ENCODE assay signal across 18 mouse cellular contexts in the genomic region with DNA sequence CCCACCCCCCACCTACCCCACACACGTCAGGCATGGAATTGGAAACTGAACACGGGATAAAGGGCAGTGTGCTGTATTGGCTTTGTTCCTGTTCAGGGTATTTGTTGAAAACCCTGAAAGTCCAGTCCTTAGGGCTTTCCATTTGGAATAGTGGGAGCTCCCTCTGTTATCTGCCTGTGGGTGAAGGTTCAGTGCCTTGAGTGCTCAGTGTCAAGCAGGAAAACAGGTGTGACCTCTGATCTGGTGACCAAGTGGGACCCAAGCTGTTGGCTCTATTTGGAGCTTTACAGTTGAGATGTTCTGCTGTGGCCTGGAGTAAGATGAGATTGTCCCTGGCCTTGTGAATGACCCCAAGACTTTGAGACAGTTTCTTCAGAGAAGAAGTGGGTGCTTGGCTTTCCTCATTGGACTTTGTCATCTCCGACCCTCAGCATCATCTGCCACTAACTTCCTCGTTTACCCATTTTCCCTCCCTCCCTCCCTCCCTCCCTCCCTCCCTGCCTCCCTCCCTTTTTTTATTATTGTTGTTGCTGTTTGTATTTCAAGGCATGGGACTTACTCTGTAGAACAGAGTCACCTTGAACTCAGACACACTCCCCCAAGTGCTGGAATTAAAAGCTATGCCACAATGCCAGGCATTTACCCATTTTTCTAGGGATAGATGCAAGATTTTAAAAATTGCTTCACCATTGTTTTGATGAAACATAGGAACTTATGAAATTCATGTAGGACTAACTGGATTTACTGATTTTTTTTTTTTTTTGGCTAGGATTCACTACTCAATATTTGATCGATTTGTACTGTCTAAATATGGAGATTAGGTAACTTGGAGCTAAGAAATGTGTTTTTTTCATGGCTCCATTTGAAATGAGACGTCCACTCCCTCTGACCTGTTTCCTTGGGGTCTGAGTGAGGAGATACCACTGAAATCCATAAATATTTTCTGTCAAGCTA. TPM values are rescaled to one million over a fixed set of nuclear protein-coding genes. Genes with fewer than 3 reads are reported as not detected.
"Had no signal": no experiment of that assay in that cellular context is flagged by ENCODE, and none has a peak within 500 bp of the region (broad histone marks: within the 10 kb centered on the region; RNA-seq: fewer than 3 reads in every experiment).

No protein-coding gene starts in this region.

- H3K27me3 ChIP-seq: limb, embryonic 13.5 days; liver, embryonic 15.5 days; lung, embryonic 15.5 days; midbrain, embryonic 13.5 days; neural tube, embryonic 12.5 days had no signal

- H3K9me3 ChIP-seq: limb, embryonic 13.5 days; liver, embryonic 15.5 days; lung, embryonic 15.5 days; midbrain, embryonic 13.5 days; neural tube, embryonic 12.5 days had no signal

- H3K9ac ChIP-seq: limb, embryonic 13.5 days; liver, embryonic 15.5 days; lung, embryonic 15.5 days; midbrain, embryonic 13.5 days; neural tube, embryonic 12.5 days had no signal

- ATAC-seq: midbrain, embryonic 13.5 days had no signal

- DNase-seq: kidney, adult 18-20 months; kidney, postnatal 10 days; kidney, postnatal 4 days; lung, postnatal 14 days; spleen, adult 18-20 months; thymus, postnatal 36 days had no signal

- H3K27ac ChIP-seq: layer of hippocampus, adult 2 months; limb, embryonic 13.5 days; liver, embryonic 15.5 days; lung, embryonic 15.5 days; macrophage; midbrain, embryonic 13.5 days; neural tube, embryonic 12.5 days had no signal

- H3K4me1 ChIP-seq: limb, embryonic 13.5 days; lung, embryonic 15.5 days; midbrain, embryonic 13.5 days; neural tube, embryonic 12.5 days had no signal

- H3K4me3 ChIP-seq: layer of hippocampus, adult 2 months; limb, embryonic 13.5 days; liver, embryonic 15.5 days; lung, embryonic 15.5 days; midbrain, embryonic 13.5 days; neural tube, embryonic 12.5 days had no signal

- H3K4me2 ChIP-seq: limb, embryonic 13.5 days; liver, embryonic 15.5 days; lung, embryonic 15.5 days; midbrain, embryonic 13.5 days; neural tube, embryonic 12.5 days had no signal

RNA-seq across cellular contexts. Expression of a gene that starts 22.0 kb away (rescaled TPM):
- total RNA-seq: layer of hippocampus, adult 2 months; megakaryocyte-erythroid progenitor cell, adult 5-6 weeks; neutrophil, adult 5-6 weeks had no signal
- polyA plus RNA-seq: kidney, embryonic 14.5 days; limb, embryonic 13.5 days; liver, embryonic 15.5 days; lung, embryonic 15.5 days; macrophage; midbrain, embryonic 13.5 days; neural tube, embryonic 12.5 days; stomach, embryonic 14.5 days; thymus, postnatal 0 days had no signal

RNA-seq across cellular contexts. Expression of a gene that starts 40.9 kb away (rescaled TPM):
- total RNA-seq: neutrophil, adult 5-6 weeks had no signal
- polyA plus RNA-seq: macrophage had no signal
